ENCODE assay signal across 18 mouse cellular contexts in genomic region chr11:69459883-69460282, GRCm38 (mm10). TPM values are rescaled to one million over a fixed set of nuclear protein-coding genes. Genes with fewer than 3 reads are reported as not detected.
DNase-seq lines count a peak whose midpoint lies in the region; ATAC-seq lines count a peak whose summit lies in the region.
"Had no signal": no experiment of that assay in that cellular context is flagged by ENCODE, and none has a peak within 500 bp of the region (broad histone marks: within the 10 kb centered on the region; RNA-seq: fewer than 3 reads in every experiment).

No protein-coding gene starts in this region.

- H3K36me3 ChIP-seq in embryonic facial prominence, embryonic 15.5 days: no peaks in the 10 kb centered on the region; the same call in 1 of the 2 replicates
- no peaks in the 10 kb centered on the region for H3K36me3 ChIP-seq in embryonic facial prominence, embryonic 10.5 days (replicated peaks)
- H3K36me3 ChIP-seq in limb, embryonic 11.5 days (ENCODE audit: control insufficient read depth, insufficient read depth, low read length): no peaks in the 10 kb centered on the region
- H3K36me3 ChIP-seq in limb, embryonic 10.5 days: no peaks in the 10 kb centered on the region
- H3K36me3 ChIP-seq in midbrain, embryonic 10.5 days: no peaks in the 10 kb centered on the region
- H3K36me3 ChIP-seq in midbrain, embryonic 11.5 days (ENCODE audit: control insufficient read depth, insufficient read depth, low read length): no peaks in the 10 kb centered on the region
- H3K36me3 ChIP-seq: midbrain, embryonic 13.5 days; neural tube, embryonic 13.5 days had no signal

- H3K9ac ChIP-seq in embryonic facial prominence, embryonic 15.5 days: no peak overlapping the region
- no peak overlapping the region for H3K9ac ChIP-seq in limb, embryonic 11.5 days (ENCODE audit: low read length)
- no peak overlapping the region for H3K9ac ChIP-seq in midbrain, embryonic 11.5 days (ENCODE audit: low read length)
- H3K9ac ChIP-seq: midbrain, embryonic 13.5 days; neural tube, embryonic 13.5 days had no signal

- H3K27me3 ChIP-seq in embryonic facial prominence, embryonic 15.5 days: no peaks in the 10 kb centered on the region
- H3K27me3 ChIP-seq in embryonic facial prominence, embryonic 10.5 days (replicated peaks; ENCODE audit: low read depth, poor library complexity, severe bottlenecking): no peaks in the 10 kb centered on the region
- no peaks in the 10 kb centered on the region for H3K27me3 ChIP-seq in limb, embryonic 11.5 days (ENCODE audit: control insufficient read depth, insufficient read depth, low read length)
- no peaks in the 10 kb centered on the region for H3K27me3 ChIP-seq in limb, embryonic 10.5 days (ENCODE audit: low read depth, poor library complexity, severe bottlenecking)
- H3K27me3 ChIP-seq in midbrain, embryonic 10.5 days (ENCODE audit: low read depth, poor library complexity, severe bottlenecking): no peaks in the 10 kb centered on the region
- H3K27me3 ChIP-seq in midbrain, embryonic 11.5 days (ENCODE audit: control insufficient read depth, insufficient read depth, low read length): no peaks in the 10 kb centered on the region
- H3K27me3 ChIP-seq: midbrain, embryonic 13.5 days; neural tube, embryonic 13.5 days had no signal

- 68% methylated on average over 4 of the region's 4 CpGs for WGBS in embryonic facial prominence, embryonic 15.5 days
- WGBS in embryonic facial prominence, embryonic 10.5 days: 83% methylated on average over 4 of the region's 4 CpGs
- WGBS in limb, embryonic 11.5 days: 62% methylated on average over 4 of the region's 4 CpGs
- 72% methylated on average over 4 of the region's 4 CpGs for WGBS in limb, embryonic 10.5 days
- WGBS in midbrain, embryonic 10.5 days: 81% methylated on average over 4 of the region's 4 CpGs
- WGBS in midbrain, embryonic 11.5 days: 80% methylated on average over 4 of the region's 4 CpGs

- H3K4me3 ChIP-seq in embryonic facial prominence, embryonic 15.5 days (replicated peaks): no peak overlapping the region
- no peak overlapping the region for H3K4me3 ChIP-seq in embryonic facial prominence, embryonic 10.5 days
- no peak overlapping the region for H3K4me3 ChIP-seq in limb, embryonic 11.5 days (ENCODE audit: low read depth, low read length)
- no peak overlapping the region for H3K4me3 ChIP-seq in limb, embryonic 10.5 days
- H3K4me3 ChIP-seq in midbrain, embryonic 10.5 days: no peak overlapping the region
- H3K4me3 ChIP-seq in midbrain, embryonic 11.5 days (ENCODE audit: low read depth, low read length): no peak overlapping the region
- H3K4me3 ChIP-seq: midbrain, embryonic 13.5 days; neural tube, embryonic 13.5 days had no signal

- 0 out of 2 replicates have a peak overlapping the region, but pooled peaks have one; percentile 12 for H3K27ac ChIP-seq in embryonic facial prominence, embryonic 15.5 days (replicated peaks)
- no peak overlapping the region for H3K27ac ChIP-seq in embryonic facial prominence, embryonic 10.5 days (replicated peaks)
- H3K27ac ChIP-seq in limb, embryonic 11.5 days (replicated peaks; ENCODE audit: low read depth, low read length): no peak overlapping the region
- no peak overlapping the region for H3K27ac ChIP-seq in limb, embryonic 10.5 days
- 0 out of 2 replicates have a peak overlapping the region, but pooled peaks have one; percentile 28 for H3K27ac ChIP-seq in midbrain, embryonic 10.5 days (replicated peaks)
- no peak overlapping the region for H3K27ac ChIP-seq in midbrain, embryonic 11.5 days (ENCODE audit: low read depth, low read length)
- H3K27ac ChIP-seq: midbrain, embryonic 13.5 days; neural tube, embryonic 13.5 days had no signal

- DNase-seq in embryonic facial prominence, embryonic 10.5 days (ENCODE audit: low spot score): no peak
- peak; percentile 32 for DNase-seq in limb, embryonic 11.5 days (ENCODE audit: low spot score)
- no peak for DNase-seq in limb, embryonic 10.5 days (ENCODE audit: low spot score)
- DNase-seq in midbrain, embryonic 10.5 days (ENCODE audit: low spot score): no peak
- DNase-seq in midbrain, embryonic 11.5 days (ENCODE audit: low spot score, missing footprints): no peak
- DNase-seq in testis, postnatal 14 days (ENCODE audit: low spot score): no peak
- no peak for DNase-seq in ovary, postnatal 10 days (ENCODE audit: low spot score)
- DNase-seq: adrenal gland, postnatal 36 days; cerebellum, adult 11-12 months; cerebellum, postnatal 25 days; liver; thymus, postnatal 25 days had no signal

- ATAC-seq in embryonic facial prominence, embryonic 15.5 days (ENCODE audit: insufficient number of reproducible peaks, low FRiP score, low TSS enrichment, low read depth): no peak
- no peak for ATAC-seq in limb, embryonic 11.5 days (ENCODE audit: insufficient number of reproducible peaks, low FRiP score, low TSS enrichment, low read depth)
- no peak for ATAC-seq in midbrain, embryonic 11.5 days (ENCODE audit: low FRiP score)
- ATAC-seq: forebrain, embryonic 16.5 days; hindbrain, embryonic 16.5 days; intestine, embryonic 16.5 days; midbrain, embryonic 13.5 days had no signal

- H3K4me2 ChIP-seq in embryonic facial prominence, embryonic 15.5 days (replicated peaks): no peak overlapping the region
- no peak overlapping the region for H3K4me2 ChIP-seq in limb, embryonic 11.5 days (ENCODE audit: low read depth, severe bottlenecking)
- H3K4me2 ChIP-seq in midbrain, embryonic 11.5 days: no peak overlapping the region
- H3K4me2 ChIP-seq: midbrain, embryonic 13.5 days; neural tube, embryonic 13.5 days had no signal

- peaks cover 16% of the 10 kb centered on the region for H3K4me1 ChIP-seq in embryonic facial prominence, embryonic 15.5 days
- peaks cover 25% of the 10 kb centered on the region for H3K4me1 ChIP-seq in embryonic facial prominence, embryonic 10.5 days
- 0 out of 2 replicates have a peak, but pooled peaks cover 4% of the 10 kb centered on the region for H3K4me1 ChIP-seq in limb, embryonic 11.5 days (ENCODE audit: control insufficient read depth, insufficient read depth, low read length)
- peaks cover 12% of the 10 kb centered on the region for H3K4me1 ChIP-seq in limb, embryonic 10.5 days
- peaks cover 18% of the 10 kb centered on the region for H3K4me1 ChIP-seq in midbrain, embryonic 10.5 days
- peaks cover 6% of the 10 kb centered on the region; the same call in 1 of the 2 replicates for H3K4me1 ChIP-seq in midbrain, embryonic 11.5 days (ENCODE audit: control insufficient read depth, insufficient read depth, low read length)

- no peaks in the 10 kb centered on the region for H3K9me3 ChIP-seq in embryonic facial prominence, embryonic 15.5 days (replicated peaks)
- H3K9me3 ChIP-seq in embryonic facial prominence, embryonic 10.5 days: no peaks in the 10 kb centered on the region
- H3K9me3 ChIP-seq in limb, embryonic 11.5 days (ENCODE audit: control insufficient read depth, low read length): no peaks in the 10 kb centered on the region
- no peaks in the 10 kb centered on the region for H3K9me3 ChIP-seq in limb, embryonic 10.5 days (replicated peaks)
- H3K9me3 ChIP-seq in midbrain, embryonic 10.5 days (replicated peaks): 0 out of 2 replicates have a peak, but pooled peaks cover 5% of the 10 kb centered on the region
- no peaks in the 10 kb centered on the region for H3K9me3 ChIP-seq in midbrain, embryonic 11.5 days (ENCODE audit: control insufficient read depth, low read length)
- H3K9me3 ChIP-seq: midbrain, embryonic 13.5 days; neural tube, embryonic 13.5 days had no signal

RNA-seq across cellular contexts. Expression of gene Kdm6b, which starts 46.4 kb away (rescaled TPM):
- polyA plus RNA-seq in embryonic facial prominence, embryonic 15.5 days (2015; fragmentation: Nextera tagmentation; extraction: Ambion mirVana): 35.5 and 37.2 TPM in 2 replicates
- polyA plus RNA-seq in embryonic facial prominence, embryonic 10.5 days (2016; fragmentation: Nextera tagmentation; extraction: Ambion mirVana): 39.8 and 39.9 TPM in 2 replicates
- polyA plus RNA-seq in limb, embryonic 11.5 days (2014; fragmentation: Nextera tagmentation; extraction: Ambion mirVana): 42.4 and 44.5 TPM in 2 replicates
- 36.6 and 40.8 TPM in 2 replicates for polyA plus RNA-seq in limb, embryonic 10.5 days (2016; fragmentation: Nextera tagmentation; extraction: Ambion mirVana)
- polyA plus RNA-seq in midbrain, embryonic 10.5 days (2016; fragmentation: Nextera tagmentation; extraction: Ambion mirVana): 31.8 and 37.1 TPM in 2 replicates
- polyA plus RNA-seq in midbrain, embryonic 11.5 days (2014; fragmentation: Nextera tagmentation; extraction: Ambion mirVana): 30.2 and 31.7 TPM in 2 replicates

Comparison
In these comparisons a context has a peak if more than half of its experiments do, and no peak if none do; other contexts are left out.
1. H3K27ac ChIP-seq: peak in embryonic facial prominence, embryonic 15.5 days (single experiment) and midbrain, embryonic 10.5 days (single experiment); none in embryonic facial prominence, embryonic 10.5 days (single experiment), limb, embryonic 11.5 days (single experiment), limb, embryonic 10.5 days (single experiment) and midbrain, embryonic 11.5 days (single experiment).